Mouse (Mus musculus): ENCODE results near the gene Cdk8.
A peak's percentile ranks its signal among the peaks of the same experiment; 100 is the strongest.
"Not testable (repeated sequence)": the region's sequence is repeated elsewhere in the genome, so short reads cannot be mapped to it uniquely, and the experiment has no call there.

The Cdk8 gene

DNA sequence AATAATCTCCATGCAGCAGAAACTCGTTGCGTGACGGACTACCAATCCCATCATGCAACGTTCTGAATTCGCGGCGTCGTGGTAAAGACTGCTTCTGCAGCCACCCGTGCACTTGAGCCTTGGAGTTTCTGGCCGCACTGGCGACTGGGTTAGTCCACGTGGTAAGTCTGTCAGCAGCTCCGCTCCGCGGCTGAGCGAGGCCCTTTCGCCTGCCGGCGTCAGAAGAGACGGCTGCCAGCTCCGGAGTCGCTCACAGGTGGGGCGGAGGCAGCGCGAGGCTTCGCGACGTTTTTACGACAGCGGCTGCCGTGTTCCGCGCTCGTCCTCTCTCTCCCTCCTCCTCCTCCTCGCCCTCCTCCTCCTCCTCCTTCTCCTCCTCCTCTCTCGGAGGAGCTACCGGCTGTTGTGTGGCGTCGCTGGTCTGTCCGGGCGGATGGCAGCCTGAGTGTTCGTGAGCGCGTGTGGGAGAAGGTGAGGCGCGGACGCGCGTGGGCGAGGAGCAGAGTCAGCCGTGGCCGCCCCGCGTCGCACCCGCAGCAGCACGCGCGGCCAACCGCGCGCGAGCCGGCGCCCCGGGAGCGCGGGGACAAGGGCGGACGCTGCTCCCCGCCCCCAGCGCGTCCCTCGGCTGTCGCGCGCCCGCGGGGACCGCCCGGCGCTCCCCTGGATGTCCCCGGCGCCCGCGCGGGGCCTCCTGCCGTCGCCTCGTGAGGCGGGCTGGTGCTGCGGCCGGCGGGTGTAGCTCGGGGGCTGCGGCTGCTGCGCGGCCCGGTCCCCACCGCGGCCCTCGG lies at the start of gene Cdk8:
TSS of gene Cdk8 (plus strand) at position 367 of the 791 bp plus-strand sequence.
- DNase-seq (ENCODE audit: low spot score), result peak; percentile 97

DNA sequence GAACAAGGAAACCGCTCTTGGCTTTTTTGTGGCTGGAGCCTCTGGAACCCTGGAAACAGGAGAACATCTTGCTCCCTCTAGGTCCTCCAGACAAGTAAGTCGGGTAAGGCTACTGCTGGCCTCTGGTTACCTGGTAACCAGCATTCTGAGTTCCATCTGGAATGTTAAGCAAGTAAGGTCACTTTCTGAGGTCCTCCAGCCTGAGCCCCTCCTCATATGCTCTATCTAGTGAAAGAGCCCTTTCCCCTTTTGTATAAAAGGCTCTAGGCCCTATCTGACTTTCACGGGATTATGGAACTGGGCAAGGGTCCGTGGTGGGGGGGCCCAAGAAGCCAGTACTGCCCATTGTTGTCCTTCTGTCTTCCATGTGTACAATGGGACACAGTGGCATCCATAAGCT lies 45.8 kb upstream of the Cdk8 start, which contains the start of gene 1700001J03Rik:
TSS of gene 1700001J03Rik (minus strand) at position 101 of the 400 bp plus-strand sequence.
- DNase-seq (ENCODE audit: low spot score), result not testable (repeated sequence)

DNA sequence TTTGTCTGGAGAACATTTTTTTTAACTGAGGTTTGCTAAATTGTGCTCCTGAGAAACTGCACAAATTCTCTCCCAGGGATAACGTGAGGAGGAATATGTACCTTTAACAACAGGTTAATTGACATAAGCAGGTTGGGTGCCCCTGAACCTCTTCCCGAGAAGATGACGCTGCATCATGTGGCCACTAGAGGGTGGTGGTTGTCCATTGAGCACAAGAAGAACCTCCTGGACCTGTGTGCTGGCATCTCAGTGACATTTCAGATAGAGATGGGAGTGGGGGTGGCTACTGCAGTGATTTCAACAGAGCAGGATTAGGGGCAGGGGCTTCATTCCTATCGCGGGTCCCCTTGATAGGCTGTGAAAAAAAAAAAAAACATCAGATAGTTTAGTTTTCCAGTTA lies 43.6 kb upstream of the Cdk8 start:
- DNase-seq (ENCODE audit: low spot score), result not testable (repeated sequence)

GRCm38 (mm10) chr5:146188144-146188543 lies 42.9 kb upstream of the Cdk8 start:
- DNase-seq (ENCODE audit: low spot score), result no peak

DNA sequence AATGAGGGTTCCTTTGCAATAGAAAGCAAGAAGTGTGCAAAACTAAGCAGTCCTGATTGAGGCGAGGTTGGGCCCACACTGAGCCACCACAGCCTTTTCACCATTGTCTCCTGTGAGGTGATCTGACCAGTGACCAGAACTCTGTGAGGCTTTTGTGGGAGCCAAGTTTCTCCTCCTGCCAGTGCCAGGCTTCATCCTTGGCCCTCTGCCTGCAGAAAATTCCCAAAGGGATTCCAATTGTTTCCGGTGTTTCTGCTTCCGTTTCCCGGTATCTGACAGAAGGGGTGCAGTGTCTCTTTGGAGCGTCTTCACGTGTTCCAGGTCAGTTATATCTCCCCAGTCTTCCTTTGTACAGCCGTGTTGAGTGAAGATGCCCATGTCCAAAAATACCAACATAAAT lies 42.3 kb upstream of the Cdk8 start:
- peak; percentile 37 for DNase-seq (ENCODE audit: low spot score)

- no peak for DNase-seq (ENCODE audit: low spot score)
Measured at GRCm38 (mm10) chr5:146190093-146190492, 40.9 kb upstream of the Cdk8 start.

GRCm38 (mm10) chr5:146190501-146191269 lies 40.3 kb upstream of the Cdk8 start:
- DNase-seq (ENCODE audit: low spot score), result no peak

DNA sequence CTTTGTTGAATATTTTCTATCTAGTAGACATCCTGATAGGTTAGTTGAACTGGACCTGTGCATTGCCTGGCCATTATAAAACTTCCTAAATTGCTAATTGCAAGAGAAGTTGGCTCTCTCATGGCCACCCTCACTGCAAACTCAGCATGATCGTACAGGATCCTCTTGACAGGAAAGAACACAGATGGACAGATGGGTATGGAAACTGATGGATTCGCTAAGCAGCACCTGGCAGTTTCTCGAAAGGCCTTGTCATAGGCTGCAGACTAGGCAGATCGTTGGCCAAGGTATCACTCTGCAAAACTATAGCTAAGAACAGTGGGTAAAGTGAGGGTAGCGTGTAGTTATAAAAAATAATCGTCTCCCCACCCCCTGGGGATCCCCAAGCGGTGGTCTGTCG lies 37.7 kb upstream of the Cdk8 start:
- no peak for DNase-seq (ENCODE audit: low spot score)

GRCm38 (mm10) chr5:146199073-146199472 lies 32.0 kb upstream of the Cdk8 start:
- DNase-seq (ENCODE audit: low spot score), result no peak

DNA sequence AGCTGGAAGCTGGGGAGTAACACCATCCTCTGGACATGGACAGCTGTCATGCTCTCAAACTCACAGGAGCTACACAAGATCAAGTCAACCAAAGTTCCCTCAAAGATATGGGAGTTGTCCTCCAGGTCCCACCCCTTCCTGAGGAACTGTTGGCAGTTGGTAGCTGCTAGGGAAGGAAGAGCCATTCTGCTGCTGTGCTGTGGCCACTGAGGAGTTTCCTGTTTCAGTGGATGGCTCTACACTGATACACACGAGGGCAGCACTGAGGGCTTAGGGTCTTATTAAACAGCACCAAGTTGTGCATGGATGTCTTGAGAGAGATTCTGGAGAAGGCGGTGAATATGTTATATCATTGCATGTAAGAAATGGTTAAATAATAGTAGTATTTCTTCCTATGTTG lies 31.5 kb upstream of the Cdk8 start:
- no peak for DNase-seq (ENCODE audit: low spot score)

- no peak for DNase-seq (ENCODE audit: low spot score)
Measured at GRCm38 (mm10) chr5:146200580-146200979, 30.4 kb upstream of the Cdk8 start.

DNA sequence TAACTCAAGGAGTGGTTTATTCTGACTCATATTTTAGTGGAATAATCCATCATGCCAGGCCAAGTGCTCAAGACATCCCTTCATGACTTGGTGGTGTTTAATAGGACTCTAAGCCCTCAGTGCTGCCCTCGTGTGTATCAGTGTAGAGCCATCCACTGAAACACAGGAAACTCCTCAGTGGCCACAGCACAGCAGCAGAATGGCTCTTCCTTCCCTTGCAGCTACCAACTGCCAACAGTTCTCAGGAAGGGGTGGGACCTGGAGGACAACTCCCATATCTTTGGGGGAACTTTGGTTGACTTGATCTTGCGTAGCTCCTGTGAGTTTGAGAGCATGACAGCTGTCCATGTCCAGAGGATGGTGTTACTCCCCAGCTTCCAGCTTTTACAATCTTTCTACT lies 27.1 kb upstream of the Cdk8 start:
- DNase-seq (ENCODE audit: low spot score), result no peak

GRCm38 (mm10) chr5:146205537-146205936 lies 25.5 kb upstream of the Cdk8 start:
- DNase-seq (ENCODE audit: low spot score), result no peak

- no peak for DNase-seq (ENCODE audit: low spot score)
Measured at GRCm38 (mm10) chr5:146220501-146220878, 10.5 kb upstream of the Cdk8 start.

DNA sequence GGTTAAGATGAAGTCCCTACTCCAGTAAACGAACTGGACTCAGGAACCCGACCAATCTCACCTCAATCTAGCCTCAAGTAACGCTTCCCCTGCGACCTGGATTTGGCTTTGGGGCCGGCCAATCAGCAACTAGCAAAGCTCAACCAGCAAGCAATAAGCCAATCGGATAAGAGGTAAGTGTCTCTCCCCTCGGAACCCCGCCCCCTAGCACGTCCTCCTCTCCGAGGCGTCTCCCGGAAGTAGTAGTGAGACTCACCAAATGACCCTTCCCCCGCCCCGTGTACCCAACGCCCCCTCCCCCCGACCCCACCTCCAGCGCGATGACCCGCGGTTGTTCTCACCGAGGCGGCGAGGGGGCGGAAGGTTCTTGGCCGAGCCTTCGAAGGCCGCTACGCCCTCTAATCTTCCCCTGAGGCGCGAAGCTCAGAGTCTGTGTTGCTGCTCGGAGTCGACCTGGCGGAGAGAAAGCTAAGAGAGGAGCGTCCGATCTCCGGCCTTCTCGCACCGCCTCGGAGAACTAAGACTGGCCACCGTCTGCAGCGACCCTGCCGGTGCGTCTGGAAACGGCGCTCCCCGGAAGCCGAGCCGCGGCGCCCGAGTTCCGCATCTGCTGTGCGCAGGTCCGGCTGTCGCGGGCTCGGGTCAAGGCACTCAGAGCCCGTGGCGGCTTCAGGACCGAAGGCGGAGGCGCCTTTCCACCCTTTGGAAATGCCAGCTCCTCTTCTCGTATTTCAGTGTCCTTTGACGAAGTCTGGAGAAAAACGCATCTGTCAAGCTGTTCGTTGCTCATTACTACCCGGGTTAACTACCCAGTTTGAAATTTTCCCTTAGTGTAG lies 9.9 kb upstream of the Cdk8 start, which contains the start of gene Rnf6:
TSS of gene Rnf6 (minus strand) at position 677 of the 836 bp plus-strand sequence.
- peak; percentile 99 for DNase-seq (ENCODE audit: low spot score)

DNA sequence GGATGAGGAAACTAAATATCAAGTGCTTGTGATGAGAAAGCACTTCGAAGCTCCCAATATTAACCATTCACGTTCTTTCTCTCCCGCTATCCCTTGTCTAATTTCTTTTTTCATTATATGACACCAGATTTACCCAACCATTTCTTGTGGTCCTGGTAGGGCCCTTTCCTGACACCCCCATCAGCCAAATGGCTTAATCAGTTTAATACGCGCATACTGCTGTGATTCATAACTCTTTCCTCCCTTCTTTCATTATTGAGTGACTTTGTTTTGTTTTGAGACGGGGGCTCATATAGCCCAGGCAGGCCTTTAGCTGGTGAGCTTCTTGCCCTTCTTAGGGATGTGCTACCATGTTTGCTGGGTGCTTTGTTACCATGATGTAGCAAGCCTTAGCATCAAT lies 9.3 kb upstream of the Cdk8 start:
- no peak for DNase-seq (ENCODE audit: low spot score)

DNA sequence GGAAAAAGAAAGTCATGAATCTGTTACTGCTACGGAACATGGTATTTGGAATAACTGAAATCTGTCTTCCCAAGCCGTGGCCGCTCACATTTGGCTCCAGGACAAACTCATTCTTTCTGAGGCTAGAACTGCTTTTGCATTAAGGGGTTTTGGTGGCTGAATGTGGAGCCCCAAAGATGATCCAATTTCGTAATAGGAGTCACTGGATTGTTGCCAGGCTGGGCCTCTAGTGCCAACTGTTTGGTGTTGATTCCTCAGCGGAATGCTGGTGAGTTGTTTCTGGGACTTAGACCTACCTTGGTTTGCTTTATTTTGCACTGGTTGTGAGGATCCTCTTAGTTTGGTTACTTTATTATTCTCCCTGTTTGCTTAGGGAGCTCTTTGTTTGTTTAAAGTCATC lies 7.2 kb upstream of the Cdk8 start:
- peak; percentile 71 for DNase-seq (ENCODE audit: low spot score)

DNA sequence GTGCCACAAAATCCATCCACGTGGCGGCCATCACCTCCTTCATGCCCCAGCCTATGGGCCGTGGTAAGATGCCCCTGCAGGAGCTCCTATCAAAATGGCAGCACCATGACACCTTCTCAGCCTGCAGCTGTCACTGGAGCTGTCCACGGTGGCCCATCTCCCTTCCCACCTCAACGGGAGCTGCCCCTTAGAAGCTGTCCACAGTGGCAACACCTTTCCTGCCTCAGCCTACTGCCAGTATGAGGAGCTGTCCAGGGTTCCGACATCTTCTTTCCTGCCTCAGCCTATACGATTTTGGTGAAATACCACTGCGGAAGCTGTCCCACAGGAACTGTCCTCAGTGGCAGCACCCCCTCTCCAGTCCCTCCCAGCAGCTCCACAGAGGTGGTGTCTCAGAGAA lies 3.5 kb upstream of the Cdk8 start:
- DNase-seq (ENCODE audit: low spot score), result no peak

GRCm38 (mm10) chr5:146229869-146230650 lies 970 bp upstream of the Cdk8 start:
- no peak for DNase-seq (ENCODE audit: low spot score)

- DNase-seq (ENCODE audit: low spot score), result no peak
Measured at GRCm38 (mm10) chr5:146231655-146231996, 596 bp downstream of the Cdk8 start.

DNA sequence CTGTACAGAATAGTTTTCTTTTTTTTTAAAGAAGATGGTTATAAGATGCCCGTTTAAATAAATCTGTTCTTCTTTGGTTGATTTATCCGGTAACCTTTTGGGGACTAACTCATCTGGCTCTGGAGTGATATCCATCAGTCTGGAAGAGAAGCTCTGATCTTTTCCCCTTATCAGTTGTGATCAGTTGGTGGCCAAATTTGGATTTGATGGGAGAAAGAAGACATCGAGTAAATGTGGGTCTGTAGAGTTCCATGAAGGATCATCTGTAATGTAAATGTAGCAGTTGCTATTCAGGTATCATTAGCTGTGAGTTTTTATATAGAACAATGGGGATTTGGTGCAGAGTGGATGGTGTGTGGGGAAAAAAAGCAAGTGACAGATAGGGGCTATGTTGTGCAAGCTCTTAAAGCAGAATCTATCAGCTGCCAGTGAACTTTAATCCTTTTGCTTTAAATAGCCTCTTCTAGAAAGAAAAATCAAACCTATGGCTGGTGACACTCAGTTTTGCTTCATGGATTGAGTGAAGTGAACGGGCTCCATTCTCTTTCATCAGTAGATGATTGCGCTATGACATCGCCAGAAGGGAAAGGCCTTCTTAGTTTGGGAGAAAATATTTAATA lies 1.1 kb downstream of the Cdk8 start:
- DNase-seq (ENCODE audit: low spot score), result no peak

All from adipocyte (in vitro differentiated cells).